Mouse (Mus musculus) forebrain, embryonic 15.5 days (tissue): ENCODE results near the gene Ccdc105. TPM values are rescaled to one million over a fixed set of nuclear protein-coding genes. Genes with fewer than 3 reads are reported as not detected.

Source experiments
- ATAC-seq: fragments of 200-750 bp; cut with Nextera tagmentation; replicated peaks from 2 replicates; pipeline ENCODE4 v1.8.0; 2017; ENCODE audit warnings: mild to moderate bottlenecking, moderate TSS enrichment, moderate library complexity
- H3K27ac ChIP-seq: fragments of 300-500 bp; sonication (generic); replicated peaks from 2 replicates; pipeline ENCODE4 v1.5.1; 2015; ENCODE audit warnings: mild to moderate bottlenecking, inconsistent platforms
- H3K27me3 ChIP-seq: fragments of 300-500 bp; sonication (generic); 2 replicates; pipeline ENCODE4 v1.6.1; 2015; ENCODE audit warnings: inconsistent platforms
- H3K36me3 ChIP-seq: fragments of 300-500 bp; sonication (generic); 2 replicates; pipeline ENCODE4 v1.6.1; 2015; ENCODE audit warnings: mild to moderate bottlenecking, inconsistent platforms
- H3K4me1 ChIP-seq: fragments of 300-500 bp; sonication (generic); 2 replicates; pipeline ENCODE4 v1.6.1; 2015; ENCODE audit warnings: inconsistent platforms
- H3K4me2 ChIP-seq: fragments of 300-500 bp; sonication (generic); replicated peaks from 2 replicates; pipeline ENCODE4 v1.6.1; 2015; ENCODE audit warnings: mild to moderate bottlenecking, inconsistent platforms
- H3K4me3 ChIP-seq: fragments of 300-500 bp; sonication (generic); 2 replicates; pipeline ENCODE4 v1.5.1; 2015; ENCODE audit warnings: mild to moderate bottlenecking, inconsistent platforms
- H3K9ac ChIP-seq: fragments of 300-500 bp; sonication (generic); replicated peaks from 2 replicates; pipeline ENCODE4 v1.6.1; 2015; ENCODE audit warnings: mild to moderate bottlenecking, inconsistent platforms
- H3K9me3 ChIP-seq: fragments of 300-500 bp; sonication (generic); 2 replicates; pipeline ENCODE4 v1.6.1; 2016; ENCODE audit warnings: inconsistent platforms
- WGBS: fragments of 180-500 bp; shearing (Covaris S2); methylation state at CpG from one replicate; pipeline ENCODE4 v1.1.7; 2015; ENCODE audit warnings: mixed read lengths; 5-methylcytosine and 5-hydroxymethylcytosine counted together
- polyA plus RNA-seq: library from polyadenylated mRNA; unstranded; fragments of >200 nt; fragmentation: Nextera tagmentation; extraction: Ambion mirVana; gene quantifications from 2 replicates; pipeline ENCODE4 v1.2.1, GENCODE M21; 2015

The Ccdc105 gene
- polyA plus RNA-seq, 1 experiment from 2014 or later: 0.10 TPM

DNA sequence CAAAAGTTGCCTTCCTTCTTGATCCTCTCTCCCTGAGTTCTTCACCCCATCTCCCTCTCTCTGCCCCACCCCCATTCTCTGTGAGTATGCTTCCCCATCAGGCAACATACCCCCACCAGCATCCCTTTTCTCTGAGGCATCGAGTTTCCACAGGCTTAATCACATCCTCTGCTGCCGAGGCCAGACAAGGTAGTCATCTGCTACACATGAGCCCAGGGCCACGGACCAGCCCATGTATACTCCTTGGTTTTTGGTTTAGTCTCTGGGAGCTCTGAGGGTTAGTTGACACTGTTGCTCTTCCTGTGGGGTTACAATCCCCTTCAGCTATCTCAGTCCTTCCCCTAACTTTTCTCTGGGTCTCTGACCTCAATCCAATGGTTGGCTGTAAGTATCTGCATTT is 52.0 kb downstream of the Ccdc105 start:
- Histone ChIP-seq H3K4me2 (no peak overlapping the region), H3K27me3 (no peaks in the 10 kb centered on the region), H3K4me3 (no peak overlapping the region), H3K9me3 (no peaks in the 10 kb centered on the region), H3K4me1 (no peaks in the 10 kb centered on the region), H3K36me3 (no peaks in the 10 kb centered on the region), H3K27ac (no peak overlapping the region), H3K9ac (no peak overlapping the region)
- no peak for ATAC-seq
- WGBS: 58% methylated on average over 3 of the region's 3 CpGs

Other genes with a start within 250 kb of the Ccdc105 start
- not detected in 2 replicates for gene Olfr1358, start 235.6 kb downstream of the Ccdc105 start, polyA plus RNA-seq
- 39.7 and 40.6 TPM in 2 replicates for gene Ilvbl, start 178.7 kb downstream of the Ccdc105 start, polyA plus RNA-seq
- 3.6 TPM in 2 replicates for gene Syde1, start 161.1 kb downstream of the Ccdc105 start, polyA plus RNA-seq
- gene Olfr1357, start 135.0 kb downstream of the Ccdc105 start, polyA plus RNA-seq: not detected in 2 replicates
- not detected in 2 replicates for gene Casp14, start 34.8 kb downstream of the Ccdc105 start, polyA plus RNA-seq
- gene Slc1a6, start 27.4 kb upstream of the Ccdc105 start, polyA plus RNA-seq: 4.4 and 4.8 TPM in 2 replicates
- not detected in 2 replicates for gene Olfr1356, start 99.1 kb upstream of the Ccdc105 start, polyA plus RNA-seq
- gene Olfr1355, start 122.5 kb upstream of the Ccdc105 start, polyA plus RNA-seq: not detected in 2 replicates
- not detected in 2 replicates for gene Olfr1354, start 160.1 kb upstream of the Ccdc105 start, polyA plus RNA-seq
- not detected in 2 replicates for gene Olfr8, start 197.6 kb upstream of the Ccdc105 start, polyA plus RNA-seq
- not detected in 2 replicates for gene Olfr1353, start 210.2 kb upstream of the Ccdc105 start, polyA plus RNA-seq
- gene Olfr1352, start 228.0 kb upstream of the Ccdc105 start, polyA plus RNA-seq: not detected in 2 replicates